Mouse (Mus musculus): ENCODE measurements around the gene Gtf2f2.
"Not testable (repeated sequence)": the region's sequence is repeated elsewhere in the genome, so short reads cannot be mapped to it uniquely, and the experiment has no call there.

The Gtf2f2 gene

GRCm38 (mm10) chr14:75912665-75913064 is 98.0 kb downstream of the Gtf2f2 start:
- DNase-seq (ENCODE audit: low read depth, low spot score) = peak; percentile 48

- no peak for DNase-seq (ENCODE audit: low read depth, low spot score)
Observed at GRCm38 (mm10) chr14:75911968-75912367, 98.7 kb downstream of the Gtf2f2 start.

GRCm38 (mm10) chr14:75906931-75907330 is 103.7 kb downstream of the Gtf2f2 start:
- DNase-seq (ENCODE audit: low read depth, low spot score) = no peak

- DNase-seq (ENCODE audit: low read depth, low spot score) = no peak
Observed at GRCm38 (mm10) chr14:75904972-75905371, 105.7 kb downstream of the Gtf2f2 start.

GRCm38 (mm10) chr14:75903131-75903530 is 107.5 kb downstream of the Gtf2f2 start:
- DNase-seq (ENCODE audit: low read depth, low spot score) = no peak

- DNase-seq (ENCODE audit: low read depth, low spot score) = no peak
Observed at GRCm38 (mm10) chr14:75902013-75902412, 108.7 kb downstream of the Gtf2f2 start.

- no peak for DNase-seq (ENCODE audit: low read depth, low spot score)
Observed at GRCm38 (mm10) chr14:75900793-75901499, 109.7 kb downstream of the Gtf2f2 start.

GRCm38 (mm10) chr14:75899566-75899965 is 111.1 kb downstream of the Gtf2f2 start:
- DNase-seq (ENCODE audit: low read depth, low spot score) = peak; percentile 74

- no peak for DNase-seq (ENCODE audit: low read depth, low spot score)
Observed at GRCm38 (mm10) chr14:75892118-75892517, 118.5 kb downstream of the Gtf2f2 start.

GRCm38 (mm10) chr14:75883873-75884272 is 126.8 kb downstream of the Gtf2f2 start:
- DNase-seq (ENCODE audit: low read depth, low spot score) = peak; percentile 67

- DNase-seq (ENCODE audit: low read depth, low spot score) = peak; percentile 75
Observed at GRCm38 (mm10) chr14:75883330-75883729, 127.3 kb downstream of the Gtf2f2 start.

GRCm38 (mm10) chr14:75881856-75882255 is 128.8 kb downstream of the Gtf2f2 start:
- no peak for DNase-seq (ENCODE audit: low read depth, low spot score)

GRCm38 (mm10) chr14:75878980-75879379 is 131.7 kb downstream of the Gtf2f2 start:
- DNase-seq (ENCODE audit: low read depth, low spot score) = peak; percentile 52

GRCm38 (mm10) chr14:75877297-75877696 is 133.4 kb downstream of the Gtf2f2 start:
- DNase-seq (ENCODE audit: low read depth, low spot score) = no peak

GRCm38 (mm10) chr14:75876320-75877043 is 134.2 kb downstream of the Gtf2f2 start:
- DNase-seq (ENCODE audit: low read depth, low spot score) = peak; percentile 93

GRCm38 (mm10) chr14:75873612-75874011 is 137.1 kb downstream of the Gtf2f2 start:
- DNase-seq (ENCODE audit: low read depth, low spot score) = no peak

GRCm38 (mm10) chr14:75871750-75872149 is 138.9 kb downstream of the Gtf2f2 start:
- no peak for DNase-seq (ENCODE audit: low read depth, low spot score)

GRCm38 (mm10) chr14:75871111-75871510 is 139.6 kb downstream of the Gtf2f2 start:
- no peak for DNase-seq (ENCODE audit: low read depth, low spot score)

- peak; percentile 86 for DNase-seq (ENCODE audit: low read depth, low spot score)
Observed at GRCm38 (mm10) chr14:75870631-75871030, 140.0 kb downstream of the Gtf2f2 start.

- DNase-seq (ENCODE audit: low read depth, low spot score) = no peak
Observed at GRCm38 (mm10) chr14:75869769-75870363, 140.8 kb downstream of the Gtf2f2 start.

GRCm38 (mm10) chr14:75868028-75868427 is 142.6 kb downstream of the Gtf2f2 start:
- not testable (repeated sequence) for DNase-seq (ENCODE audit: low read depth, low spot score)

- DNase-seq (ENCODE audit: low read depth, low spot score) = no peak
Observed at GRCm38 (mm10) chr14:75866706-75867333, 143.8 kb downstream of the Gtf2f2 start.

Measured in ES-CJ7 (cell line).